ENCODE assay signal across 8 mouse cellular contexts in the genomic region with DNA sequence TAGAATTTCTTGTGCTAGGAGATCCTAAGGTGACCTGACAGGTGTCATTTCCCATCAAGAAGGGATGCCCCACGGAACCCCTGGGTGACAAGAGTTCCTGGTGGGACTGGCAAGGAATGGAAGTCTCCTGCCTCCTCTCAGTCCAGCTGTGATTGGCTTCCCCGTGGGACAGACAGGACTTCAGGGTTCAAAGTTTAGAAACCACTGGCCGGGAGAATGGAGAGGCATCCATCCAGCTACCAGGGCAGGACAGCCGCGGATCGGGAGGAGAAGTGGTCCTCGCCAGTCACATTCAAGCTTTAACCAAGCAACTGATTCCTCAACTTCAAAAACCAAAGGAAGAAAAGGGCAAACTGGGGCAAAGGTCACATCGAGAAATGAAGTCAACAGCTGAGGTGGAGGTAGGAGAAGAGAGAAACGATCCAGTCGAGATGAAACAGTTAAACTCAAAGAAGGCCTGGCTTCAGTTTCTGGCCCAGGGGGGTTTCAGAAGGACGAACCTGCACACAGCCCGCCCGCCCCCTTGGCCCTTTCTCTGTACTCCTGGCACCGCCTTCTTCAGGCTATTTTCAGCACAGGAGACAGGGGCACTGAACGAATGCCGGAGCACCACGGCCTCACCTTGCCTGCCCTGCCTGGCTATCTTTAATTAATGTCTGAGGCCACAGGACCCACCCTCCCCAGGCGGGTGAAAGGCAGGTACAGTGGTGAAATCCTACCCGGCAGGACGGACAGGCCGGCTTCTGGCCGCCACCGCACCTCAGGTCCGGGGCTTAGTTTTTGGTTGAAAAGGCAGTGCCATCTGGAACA. TPM values are rescaled to one million over a fixed set of nuclear protein-coding genes. Genes with fewer than 3 reads are reported as not detected.
A peak's percentile ranks its signal among the peaks of the same experiment; 100 is the strongest.
DNase-seq lines count a peak whose midpoint lies in the region; ATAC-seq and TF ChIP-seq lines count a peak whose summit lies in the region.

No protein-coding gene starts in this region.

- H3K4me1 ChIP-seq in forebrain, embryonic 10.5 days = peaks cover 72% of the 10 kb centered on the region
- peaks cover 30% of the 10 kb centered on the region for H3K4me1 ChIP-seq in forebrain, embryonic 11.5 days (replicated peaks; ENCODE audit: control insufficient read depth, insufficient read depth, low read length)
- peaks cover 40% of the 10 kb centered on the region for H3K4me1 ChIP-seq in brown adipose tissue, adult 24 weeks (ENCODE audit: control insufficient read depth, insufficient read depth, insufficient read length, low read length)
- peaks cover 78% of the 10 kb centered on the region for H3K4me1 ChIP-seq in hindbrain, embryonic 14.5 days (replicated peaks; ENCODE audit: control insufficient read depth, insufficient read depth, low read length)
- peaks cover 48% of the 10 kb centered on the region for H3K4me1 ChIP-seq in limb, embryonic 14.5 days (ENCODE audit: control insufficient read depth, insufficient read depth, low read length)

- DNase-seq in forebrain, embryonic 10.5 days (ENCODE audit: extremely low spot score, low spot score) = no peak
- DNase-seq in forebrain, embryonic 11.5 days (ENCODE audit: low spot score) = no peak
- DNase-seq in hindbrain, embryonic 14.5 days (ENCODE audit: low spot score) = no peak
- DNase-seq in limb, embryonic 14.5 days (ENCODE audit: low spot score) = no peak
- no peak for DNase-seq in adrenal gland, postnatal 4 days (ENCODE audit: low spot score in 2 of 2)
- no peak for DNase-seq in embryo, embryonic 9.5 days (ENCODE audit: extremely low spot score)
- DNase-seq in embryo, embryonic 10 days (ENCODE audit: low spot score) = no peak

- H3K27ac ChIP-seq in forebrain, embryonic 10.5 days = peak overlapping the region; percentile 40; the same call in 1 of the 2 replicates
- H3K27ac ChIP-seq in forebrain, embryonic 11.5 days (ENCODE audit: low read depth, low read length) = no peak overlapping the region
- H3K27ac ChIP-seq in brown adipose tissue, adult 24 weeks (replicated peaks; ENCODE audit: low read depth, low read length) = peak overlapping the region; percentile 35
- H3K27ac ChIP-seq in hindbrain, embryonic 14.5 days = no peak overlapping the region
- no peak overlapping the region for H3K27ac ChIP-seq in limb, embryonic 14.5 days (replicated peaks; ENCODE audit: low read depth, low read length)

- TF ChIP-seq POLR2A in limb, embryonic 14.5 days (IDR thresholded peaks at IDR 0.05; ENCODE audit: borderline replicate concordance, extremely low read depth, insufficient read depth, insufficient read length) = no peak

- peaks cover 60% of the 10 kb centered on the region for H3K36me3 ChIP-seq in forebrain, embryonic 10.5 days (replicated peaks)
- H3K36me3 ChIP-seq in forebrain, embryonic 11.5 days (ENCODE audit: control insufficient read depth, insufficient read depth, low read length) = no peaks in the 10 kb centered on the region
- H3K36me3 ChIP-seq in hindbrain, embryonic 14.5 days (replicated peaks; ENCODE audit: control insufficient read depth, insufficient read depth) = no peaks in the 10 kb centered on the region
- peaks cover 24% of the 10 kb centered on the region for H3K36me3 ChIP-seq in limb, embryonic 14.5 days (ENCODE audit: control insufficient read depth, insufficient read depth, low read length)

- 0 out of 2 replicates have a peak, but pooled peaks cover 3% of the 10 kb centered on the region for H3K27me3 ChIP-seq in forebrain, embryonic 10.5 days (ENCODE audit: poor library complexity, severe bottlenecking)
- no peaks in the 10 kb centered on the region for H3K27me3 ChIP-seq in forebrain, embryonic 11.5 days (ENCODE audit: control insufficient read depth, insufficient read depth, low read length)
- no peaks in the 10 kb centered on the region for H3K27me3 ChIP-seq in hindbrain, embryonic 14.5 days (ENCODE audit: control insufficient read depth, insufficient read depth, low read length)
- H3K27me3 ChIP-seq in limb, embryonic 14.5 days (ENCODE audit: control insufficient read depth, insufficient read depth, low read length) = no peaks in the 10 kb centered on the region

- WGBS in forebrain, embryonic 10.5 days = 74% methylated on average over 24 of the region's 24 CpGs
- 77% methylated on average over 24 of the region's 24 CpGs for WGBS in forebrain, embryonic 11.5 days
- WGBS in hindbrain, embryonic 14.5 days = 69% methylated on average over 24 of the region's 24 CpGs
- WGBS in limb, embryonic 14.5 days = 41% methylated on average over 24 of the region's 24 CpGs

- H3K9ac ChIP-seq in forebrain, embryonic 11.5 days (ENCODE audit: low read length) = no peak overlapping the region
- 0 out of 2 replicates have a peak overlapping the region, but pooled peaks have one; percentile 92 for H3K9ac ChIP-seq in hindbrain, embryonic 14.5 days
- H3K9ac ChIP-seq in limb, embryonic 14.5 days (ENCODE audit: low read depth, low read length, severe bottlenecking) = peak overlapping the region; percentile 25

- ATAC-seq in forebrain, embryonic 11.5 days (replicated peaks; ENCODE audit: low FRiP score) = no peak
- ATAC-seq in hindbrain, embryonic 14.5 days (ENCODE audit: low FRiP score) = no peak
- ATAC-seq in limb, embryonic 14.5 days (ENCODE audit: low FRiP score, low read depth) = no peak

- H3K4me3 ChIP-seq in forebrain, embryonic 10.5 days = no peak overlapping the region; the same call in 1 of the 2 replicates
- H3K4me3 ChIP-seq in forebrain, embryonic 11.5 days (ENCODE audit: low read depth, low read length) = no peak overlapping the region
- peak overlapping the region; percentile 39 for H3K4me3 ChIP-seq in brown adipose tissue, adult 24 weeks (ENCODE audit: insufficient read depth, low read depth, low read length)
- H3K4me3 ChIP-seq in hindbrain, embryonic 14.5 days (replicated peaks; ENCODE audit: low read length) = no peak overlapping the region
- peak overlapping the region; percentile 92 for H3K4me3 ChIP-seq in limb, embryonic 14.5 days (replicated peaks; ENCODE audit: low read length)

- H3K4me2 ChIP-seq in forebrain, embryonic 11.5 days (ENCODE audit: low read depth, low read length, severe bottlenecking) = no peak overlapping the region
- H3K4me2 ChIP-seq in hindbrain, embryonic 14.5 days (replicated peaks) = peak overlapping the region; percentile 93
- peak overlapping the region; percentile 93 for H3K4me2 ChIP-seq in limb, embryonic 14.5 days (replicated peaks; ENCODE audit: low read depth, low read length, severe bottlenecking)

- no peaks in the 10 kb centered on the region for H3K9me3 ChIP-seq in forebrain, embryonic 10.5 days
- H3K9me3 ChIP-seq in forebrain, embryonic 11.5 days (ENCODE audit: control insufficient read depth, low read length) = no peaks in the 10 kb centered on the region
- H3K9me3 ChIP-seq in hindbrain, embryonic 14.5 days (ENCODE audit: control insufficient read depth, low read length) = no peaks in the 10 kb centered on the region
- no peaks in the 10 kb centered on the region for H3K9me3 ChIP-seq in limb, embryonic 14.5 days (ENCODE audit: control insufficient read depth, low read length)

RNA-seq across cellular contexts. Expression of a gene that starts 6.0 kb away (rescaled TPM):
- 11.2 and 11.5 TPM in 2 replicates for polyA plus RNA-seq in forebrain, embryonic 10.5 days (2016; fragmentation: Nextera tagmentation; extraction: Ambion mirVana)
- 18.7 and 21.1 TPM in 2 replicates for polyA plus RNA-seq in forebrain, embryonic 11.5 days (2014; fragmentation: Nextera tagmentation; extraction: Ambion mirVana)
- 13.1 and 14.5 TPM in 2 replicates for polyA plus RNA-seq in brown adipose tissue, adult 24 weeks (2012; ENCODE audit: insufficient read depth, insufficient read length, missing spikeins)
- 15.8 and 16.2 TPM in 2 replicates for polyA plus RNA-seq in hindbrain, embryonic 14.5 days (2014; fragmentation: Nextera tagmentation; extraction: Ambion mirVana)
- 23.8 and 26.6 TPM in 2 replicates for polyA plus RNA-seq in limb, embryonic 14.5 days (2012; rRNA removed)
- 37.4 and 41.9 TPM in 2 replicates for polyA plus RNA-seq in limb, embryonic 14.5 days (2014; fragmentation: Nextera tagmentation; extraction: Ambion mirVana)
- total RNA-seq in adrenal gland, postnatal 4 days (2021) = 10 to 100 TPM; 34.6 to 34.8 TPM

RNA-seq across cellular contexts. Expression of a gene that starts 51.1 kb away (rescaled TPM):
- polyA plus RNA-seq in forebrain, embryonic 10.5 days (2016; fragmentation: Nextera tagmentation; extraction: Ambion mirVana) = not detected in 2 replicates
- not detected in 2 replicates for polyA plus RNA-seq in forebrain, embryonic 11.5 days (2014; fragmentation: Nextera tagmentation; extraction: Ambion mirVana)
- polyA plus RNA-seq in brown adipose tissue, adult 24 weeks (2012; ENCODE audit: insufficient read depth, insufficient read length, missing spikeins) = not detected in 2 replicates
- polyA plus RNA-seq in hindbrain, embryonic 14.5 days (2014; fragmentation: Nextera tagmentation; extraction: Ambion mirVana) = 0.25 TPM in 1 of 2 replicates, not detected in the other
- polyA plus RNA-seq in limb, embryonic 14.5 days (2012; rRNA removed) = 13.0 and 13.8 TPM in 2 replicates
- polyA plus RNA-seq in limb, embryonic 14.5 days (2014; fragmentation: Nextera tagmentation; extraction: Ambion mirVana) = 8.2 and 15.3 TPM in 2 replicates
- 1 to 10 TPM in 1 of 2 experiments, under 1 TPM in 1; 0.92 to 1.8 TPM for total RNA-seq in adrenal gland, postnatal 4 days (2021)

Comparison
In these comparisons a context has a peak if more than half of its experiments do, and no peak if none do; other contexts are left out.
1. H3K27ac ChIP-seq: peak in forebrain, embryonic 10.5 days (single experiment) and brown adipose tissue, adult 24 weeks (single experiment); none in forebrain, embryonic 11.5 days (single experiment), hindbrain, embryonic 14.5 days (single experiment) and limb, embryonic 14.5 days (single experiment).
2. H3K4me3 ChIP-seq: peak in brown adipose tissue, adult 24 weeks (single experiment) and limb, embryonic 14.5 days (single experiment); none in forebrain, embryonic 10.5 days (single experiment), forebrain, embryonic 11.5 days (single experiment) and hindbrain, embryonic 14.5 days (single experiment).